Mouse (Mus musculus) heart, embryonic 12.5 days (tissue): ENCODE measurements around the gene Vps50. TPM values are rescaled to one million over a fixed set of nuclear protein-coding genes. Genes with fewer than 3 reads are reported as not detected.
"Not testable (repeated sequence)": the region's sequence is repeated elsewhere in the genome, so short reads cannot be mapped to it uniquely, and the experiment has no call there.

Experiments
- ATAC-seq: fragments of 200-750 bp; cut with Nextera tagmentation; 2 replicates; pipeline ENCODE4 v1.8.0; 2017; ENCODE audit warnings: moderate TSS enrichment, moderate library complexity; ENCODE audit not compliant: insufficient number of reproducible peaks, low FRiP score
- H3K27ac ChIP-seq: fragments of 300-500 bp; sonication (generic); 2 replicates; pipeline ENCODE4 v1.5.1; 2016; ENCODE audit warnings: mild to moderate bottlenecking, moderate library complexity; ENCODE audit not compliant: poor library complexity, severe bottlenecking
- H3K27me3 ChIP-seq: fragments of 300-500 bp; sonication (generic); replicated peaks from 2 replicates; pipeline ENCODE4 v1.6.1; 2016; ENCODE audit warnings: mild to moderate bottlenecking, moderate library complexity
- H3K36me3 ChIP-seq: fragments of 300-500 bp; sonication (generic); 2 replicates; pipeline ENCODE4 v1.6.1; 2016; ENCODE audit warnings: mild to moderate bottlenecking, moderate library complexity
- H3K4me1 ChIP-seq: fragments of 300-500 bp; sonication (generic); replicated peaks from 2 replicates; pipeline ENCODE4 v1.6.1; 2016; ENCODE audit warnings: mild to moderate bottlenecking
- H3K4me2 ChIP-seq: fragments of 300-500 bp; sonication (generic); 2 replicates; pipeline ENCODE4 v1.6.1; 2016; ENCODE audit warnings: mild to moderate bottlenecking, moderate library complexity
- H3K4me3 ChIP-seq: fragments of 300-500 bp; sonication (generic); 2 replicates; pipeline ENCODE4 v1.5.1; 2016; ENCODE audit warnings: mild to moderate bottlenecking
- H3K9ac ChIP-seq: fragments of 300-500 bp; sonication (generic); 2 replicates; pipeline ENCODE4 v1.6.1; 2016; ENCODE audit warnings: mild to moderate bottlenecking, moderate library complexity
- H3K9me3 ChIP-seq: fragments of 300-500 bp; sonication (generic); replicated peaks from 2 replicates; pipeline ENCODE4 v1.6.1; 2016; ENCODE audit warnings: mild to moderate bottlenecking, moderate library complexity
- WGBS: fragments of 180-500 bp; shearing (Covaris S2); methylation state at CpG from one replicate; pipeline ENCODE4 v1.1.7; 2016; 5-methylcytosine and 5-hydroxymethylcytosine counted together
- polyA plus RNA-seq: library from polyadenylated mRNA; unstranded; fragments of >200 nt; fragmentation: Nextera tagmentation; extraction: Ambion mirVana; gene quantifications from 2 replicates; pipeline ENCODE4 v1.2.1, GENCODE M21; 2016

Vps50 gene
- polyA plus RNA-seq, 1 experiment from 2014 or later = 23.6 TPM

GRCm38 (mm10) chr6:3565005-3565404 lies 66.8 kb downstream of the Vps50 start:
- Histone ChIP-seq H3K27ac (no peak overlapping the region), H3K36me3 (peaks cover 6% of the 10 kb centered on the region), H3K27me3 (no peaks in the 10 kb centered on the region), H3K4me2 (no peak overlapping the region), H3K9ac (no peak overlapping the region), H3K9me3 (no peaks in the 10 kb centered on the region), H3K4me1 (no peaks in the 10 kb centered on the region; the same call in 1 of the 2 replicates), H3K4me3 (no peak overlapping the region)
- WGBS = 90% methylated on average over 4 of the region's 4 CpGs
- no peak for ATAC-seq

DNA sequence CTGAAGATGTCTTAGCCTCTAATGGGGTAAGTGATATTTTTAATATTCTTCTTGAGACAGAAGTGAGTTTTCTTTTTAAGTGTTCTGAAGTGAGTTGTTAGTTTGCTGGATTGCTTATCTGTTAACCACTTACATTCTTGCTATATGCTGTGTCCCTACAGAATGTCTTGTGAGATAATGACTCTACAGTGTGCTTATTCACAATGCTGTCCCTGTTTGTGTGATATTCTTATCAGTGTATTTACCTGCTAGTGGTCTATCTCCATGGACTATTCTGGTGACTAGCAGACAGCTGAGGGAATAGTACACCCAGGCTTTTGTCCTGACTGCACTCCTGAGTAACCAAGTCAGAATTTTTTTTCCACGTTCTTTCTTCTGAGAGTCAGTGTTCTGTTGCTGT lies 67.5 kb downstream of the Vps50 start:
- Histone ChIP-seq H3K9ac (no peak overlapping the region), H3K4me1 (no peaks in the 10 kb centered on the region), H3K4me2 (no peak overlapping the region), H3K9me3 (no peaks in the 10 kb centered on the region), H3K27me3 (no peaks in the 10 kb centered on the region), H3K36me3 (peaks cover 6% of the 10 kb centered on the region), H3K27ac (no peak overlapping the region), H3K4me3 (no peak overlapping the region)
- peak; percentile 68; the same call in 1 of the 2 replicates for ATAC-seq
- WGBS = 80% methylated on average over 1 of the region's 1 CpGs

GRCm38 (mm10) chr6:3567071-3567610 lies 69.0 kb downstream of the Vps50 start:
- no peak for ATAC-seq
- H3K4me3 ChIP-seq = no peak overlapping the region
- WGBS = 94% methylated on average over 7 of the region's 7 CpGs
- no peak overlapping the region for H3K27ac ChIP-seq
- peaks cover 12% of the 10 kb centered on the region for H3K36me3 ChIP-seq
- no peaks in the 10 kb centered on the region for H3K9me3 ChIP-seq
- H3K4me2 ChIP-seq = no peak overlapping the region
- H3K9ac ChIP-seq = no peak overlapping the region
- no peaks in the 10 kb centered on the region for H3K27me3 ChIP-seq
- H3K4me1 ChIP-seq = peaks cover 2% of the 10 kb centered on the region; the same call in 1 of the 2 replicates

GRCm38 (mm10) chr6:3572221-3572815 lies 74.1 kb downstream of the Vps50 start:
- Histone ChIP-seq H3K9me3 (no peaks in the 10 kb centered on the region), H3K4me3 (no peak overlapping the region), H3K9ac (no peak overlapping the region), H3K27ac (no peak overlapping the region), H3K4me1 (peaks cover 5% of the 10 kb centered on the region; the same call in 1 of the 2 replicates), H3K27me3 (no peaks in the 10 kb centered on the region), H3K4me2 (no peak overlapping the region), H3K36me3 (0 out of 2 replicates have a peak, but pooled peaks cover 8% of the 10 kb centered on the region)
- ATAC-seq = no peak
- WGBS = 25% methylated on average over 2 of the region's 2 CpGs

DNA sequence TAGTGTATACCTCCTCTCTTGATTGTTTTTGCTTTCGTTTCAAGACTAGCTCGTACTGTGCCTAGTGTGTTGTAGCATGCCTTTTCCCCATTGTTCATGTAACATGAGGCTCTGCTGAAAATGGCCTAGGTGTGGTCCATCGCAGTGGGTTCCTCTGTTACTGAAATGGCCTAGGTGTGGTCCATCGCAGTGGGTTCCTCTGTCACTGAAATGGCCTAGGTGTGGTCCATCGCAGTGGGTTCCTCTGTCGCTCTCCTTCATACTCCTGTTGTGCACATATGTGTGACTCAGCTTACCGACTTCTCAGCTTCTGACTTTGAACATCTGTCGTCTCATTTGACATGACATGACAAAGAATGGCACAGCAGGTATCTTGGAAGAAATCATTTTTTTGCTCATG lies 75.6 kb downstream of the Vps50 start:
- no peak overlapping the region for H3K4me3 ChIP-seq
- WGBS = 92% methylated on average over 8 of the region's 8 CpGs
- H3K9ac ChIP-seq = no peak overlapping the region
- H3K27me3 ChIP-seq = no peaks in the 10 kb centered on the region
- H3K4me2 ChIP-seq = no peak overlapping the region
- no peaks in the 10 kb centered on the region for H3K9me3 ChIP-seq
- peaks cover 5% of the 10 kb centered on the region; the same call in 1 of the 2 replicates for H3K4me1 ChIP-seq
- H3K27ac ChIP-seq = no peak overlapping the region
- 0 out of 2 replicates have a peak, but pooled peaks cover 8% of the 10 kb centered on the region for H3K36me3 ChIP-seq
- ATAC-seq = no peak

DNA sequence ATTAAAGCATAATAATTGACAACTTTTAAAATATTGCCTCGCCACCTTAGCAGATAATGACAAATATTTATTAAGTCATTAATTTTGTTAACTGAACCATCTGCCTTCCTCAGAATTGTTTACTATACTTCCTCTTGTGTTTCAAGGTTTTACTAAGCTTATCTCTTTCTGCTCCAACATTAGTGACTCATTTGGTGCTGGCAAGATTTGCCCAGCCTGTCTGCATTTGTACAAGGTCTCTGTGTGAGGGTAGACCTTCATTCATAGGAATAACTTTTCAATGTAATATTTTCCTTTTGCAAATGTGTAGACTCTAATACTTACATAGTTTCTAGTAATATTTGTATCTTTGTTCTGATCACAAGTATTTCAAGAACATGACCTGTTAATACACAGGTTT lies 87.2 kb downstream of the Vps50 start:
- H3K4me1 ChIP-seq = no peaks in the 10 kb centered on the region
- WGBS = 79% methylated on average over 1 of the region's 1 CpGs
- H3K27ac ChIP-seq = no peak overlapping the region
- no peak overlapping the region for H3K9ac ChIP-seq
- ATAC-seq = no peak
- peaks cover 10% of the 10 kb centered on the region; the same call in 1 of the 2 replicates for H3K36me3 ChIP-seq
- no peak overlapping the region for H3K4me3 ChIP-seq
- no peaks in the 10 kb centered on the region for H3K9me3 ChIP-seq
- H3K27me3 ChIP-seq = no peaks in the 10 kb centered on the region
- H3K4me2 ChIP-seq = no peak overlapping the region

GRCm38 (mm10) chr6:3590289-3590904 lies 92.2 kb downstream of the Vps50 start:
- 73% methylated on average over 3 of the region's 3 CpGs for WGBS
- Histone ChIP-seq H3K4me2 (no peak overlapping the region), H3K9ac (no peak overlapping the region), H3K27ac (no peak overlapping the region), H3K9me3 (no peaks in the 10 kb centered on the region), H3K36me3 (peaks cover 17% of the 10 kb centered on the region; the same call in 1 of the 2 replicates), H3K4me1 (no peaks in the 10 kb centered on the region; the same call in 1 of the 2 replicates), H3K4me3 (no peak overlapping the region), H3K27me3 (no peaks in the 10 kb centered on the region)
- ATAC-seq = no peak

- H3K9me3 ChIP-seq = no peaks in the 10 kb centered on the region
- ATAC-seq = no peak
- no peak overlapping the region for H3K9ac ChIP-seq
- no peaks in the 10 kb centered on the region; the same call in 1 of the 2 replicates for H3K4me1 ChIP-seq
- H3K4me3 ChIP-seq = no peak overlapping the region
- 0 out of 2 replicates have a peak, but pooled peaks cover 10% of the 10 kb centered on the region for H3K36me3 ChIP-seq
- no peaks in the 10 kb centered on the region for H3K27me3 ChIP-seq
- no peak overlapping the region for H3K4me2 ChIP-seq
- 64% methylated on average over 1 of the region's 1 CpGs for WGBS
- H3K27ac ChIP-seq = no peak overlapping the region
Observed at GRCm38 (mm10) chr6:3594246-3594645, 96.1 kb downstream of the Vps50 start.

DNA sequence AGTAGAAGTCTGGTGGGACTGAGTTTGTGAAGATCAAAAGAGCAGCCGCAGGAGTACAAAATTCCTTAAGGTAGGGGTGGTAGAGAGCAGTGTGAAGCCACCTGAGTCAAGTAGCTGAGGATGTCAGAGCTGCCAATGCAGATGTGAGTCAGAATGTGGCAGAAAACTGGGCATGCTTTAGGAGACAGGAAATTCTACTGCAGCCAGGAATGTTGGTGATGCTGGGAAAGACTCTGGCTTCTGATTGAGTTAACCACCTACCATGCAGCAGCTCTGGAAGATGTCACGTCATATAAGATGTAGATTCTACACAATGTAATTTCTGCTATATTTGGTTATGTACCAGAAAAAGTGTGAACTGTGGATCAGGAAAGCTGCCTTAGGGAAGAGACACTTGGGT lies 114.6 kb downstream of the Vps50 start:
- Histone ChIP-seq H3K36me3 (no peaks in the 10 kb centered on the region), H3K4me3 (no peak overlapping the region), H3K9me3 (no peaks in the 10 kb centered on the region), H3K4me2 (no peak overlapping the region), H3K9ac (no peak overlapping the region), H3K27ac (no peak overlapping the region), H3K27me3 (no peaks in the 10 kb centered on the region), H3K4me1 (no peaks in the 10 kb centered on the region)
- no peak for ATAC-seq
- WGBS = 78% methylated on average over 2 of the region's 2 CpGs

DNA sequence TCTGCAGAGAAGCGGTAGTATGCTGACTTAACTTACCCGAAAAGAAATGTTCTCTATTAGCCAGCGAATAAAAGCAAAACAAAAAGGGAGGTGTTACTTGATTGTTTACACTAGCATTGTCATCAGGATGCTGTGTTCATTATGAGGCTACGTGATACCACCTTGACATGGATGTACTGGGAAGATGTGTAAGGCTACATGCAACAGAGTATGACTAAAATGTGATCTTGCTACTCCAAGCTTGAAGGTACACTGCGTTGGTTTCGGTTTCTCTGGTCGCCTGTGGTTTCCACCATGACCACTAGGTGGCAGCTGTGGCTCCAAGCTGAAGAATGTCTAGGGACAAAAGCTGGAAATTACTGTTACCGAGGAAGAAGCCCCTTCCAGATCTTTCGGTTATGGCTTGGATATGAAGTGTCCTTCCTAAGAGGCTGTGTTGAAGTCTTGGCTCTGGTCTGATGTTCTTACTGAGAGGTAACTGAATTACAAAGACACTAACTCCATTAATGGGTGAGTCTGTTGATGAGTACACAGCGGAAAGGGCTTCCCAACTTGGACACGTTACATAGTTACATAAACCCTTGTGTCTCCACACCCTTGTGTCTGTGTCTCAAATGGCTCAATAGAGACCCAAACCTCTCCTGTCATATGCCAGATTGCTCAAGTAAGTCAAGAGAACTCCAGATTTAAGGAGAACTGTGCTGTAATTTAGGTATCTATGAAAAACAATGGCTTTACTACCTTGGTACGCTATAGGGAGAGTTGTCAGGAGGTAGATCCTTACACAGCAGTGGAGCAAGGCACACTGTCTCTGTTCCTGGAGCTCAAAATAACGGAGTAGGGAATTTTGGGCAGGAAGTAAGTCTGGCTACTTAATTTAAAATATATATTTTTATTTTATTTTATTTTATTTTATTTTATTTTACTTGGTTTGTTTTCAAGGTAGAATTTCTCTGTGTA lies 122.5 kb downstream of the Vps50 start:
- Histone ChIP-seq H3K4me2 (peak overlapping the region; percentile 54), H3K4me3 (peak overlapping the region; percentile 18; the same call in 1 of the 2 replicates)
- H3K27ac ChIP-seq, H3K27me3 ChIP-seq, H3K36me3 ChIP-seq, H3K9me3 ChIP-seq, H3K9ac ChIP-seq, H3K4me1 ChIP-seq: not testable (repeated sequence)
- 57% methylated on average over 11 of the region's 13 CpGs for WGBS
- peak; percentile 29; the same call in 1 of the 2 replicates for ATAC-seq
